Mouse (Mus musculus) frontal cortex, adult (tissue): ENCODE data around the gene Katnbl1.
"Not testable (repeated sequence)": the region's sequence is repeated elsewhere in the genome, so short reads cannot be mapped to it uniquely, and the experiment has no call there.

ENCODE experiments used
- ATAC-seq: cut with Nextera tagmentation; 2 replicates; pipeline ENCODE4 v1.9.2; 2017; ENCODE audit warnings: mild to moderate bottlenecking, moderate library complexity, mixed read lengths; ENCODE audit not compliant: low TSS enrichment

Gene Katnbl1

GRCm38 (mm10) chr2:112392689-112393088 lies 13.7 kb downstream of the Katnbl1 start:
- no peak for ATAC-seq

GRCm38 (mm10) chr2:112393958-112394357 lies 14.9 kb downstream of the Katnbl1 start:
- no peak for ATAC-seq

- ATAC-seq = no peak
Observed at GRCm38 (mm10) chr2:112396649-112397048, 17.6 kb downstream of the Katnbl1 start.

GRCm38 (mm10) chr2:112407030-112407429 lies 28.0 kb downstream of the Katnbl1 start:
- ATAC-seq = no peak

- no peak for ATAC-seq
Observed at GRCm38 (mm10) chr2:112425308-112425707, 46.3 kb downstream of the Katnbl1 start.

GRCm38 (mm10) chr2:112428534-112428933 lies 49.5 kb downstream of the Katnbl1 start:
- ATAC-seq = not testable (repeated sequence)

- no peak for ATAC-seq
Observed at GRCm38 (mm10) chr2:112429665-112430064, 50.7 kb downstream of the Katnbl1 start.

- no peak for ATAC-seq
Observed at GRCm38 (mm10) chr2:112430403-112430802, 51.4 kb downstream of the Katnbl1 start.

GRCm38 (mm10) chr2:112432523-112432922 lies 53.5 kb downstream of the Katnbl1 start:
- peak; percentile 83 for ATAC-seq

- no peak for ATAC-seq
Observed at GRCm38 (mm10) chr2:112433359-112433758, 54.3 kb downstream of the Katnbl1 start.

- no peak for ATAC-seq
Observed at GRCm38 (mm10) chr2:112436292-112436691, 57.3 kb downstream of the Katnbl1 start.

- no peak for ATAC-seq
Observed at GRCm38 (mm10) chr2:112437589-112437988, 58.6 kb downstream of the Katnbl1 start.

GRCm38 (mm10) chr2:112443491-112443890 lies 64.5 kb downstream of the Katnbl1 start:
- peak; percentile 99 for ATAC-seq

GRCm38 (mm10) chr2:112445511-112445910 lies 66.5 kb downstream of the Katnbl1 start:
- no peak for ATAC-seq

- ATAC-seq = not testable (repeated sequence)
Observed at GRCm38 (mm10) chr2:112448046-112448445, 69.0 kb downstream of the Katnbl1 start.

GRCm38 (mm10) chr2:112448510-112449059 lies 69.6 kb downstream of the Katnbl1 start:
- ATAC-seq = no peak

- ATAC-seq = peak; percentile 50; the same call in 1 of the 2 replicates
Observed at GRCm38 (mm10) chr2:112449597-112450296, 70.7 kb downstream of the Katnbl1 start.

- ATAC-seq = not testable (repeated sequence)
Observed at GRCm38 (mm10) chr2:112452513-112452912, 73.5 kb downstream of the Katnbl1 start.

- peak; percentile 76 for ATAC-seq
Observed at GRCm38 (mm10) chr2:112454125-112454861, 75.3 kb downstream of the Katnbl1 start.

- ATAC-seq = peak; percentile 97
Observed at GRCm38 (mm10) chr2:112454862-112455564, 76.0 kb downstream of the Katnbl1 start, which contains the start of gene Emc7. TSS of gene Emc7 (plus strand) at chr2:112454997.

- no peak for ATAC-seq
Observed at GRCm38 (mm10) chr2:112460557-112460956, 81.5 kb downstream of the Katnbl1 start.
